Mouse (Mus musculus): ENCODE results near the gene Card10.
"Not testable (repeated sequence)": the region's sequence is repeated elsewhere in the genome, so short reads cannot be mapped to it uniquely, and the experiment has no call there.

Card10 gene

DNA sequence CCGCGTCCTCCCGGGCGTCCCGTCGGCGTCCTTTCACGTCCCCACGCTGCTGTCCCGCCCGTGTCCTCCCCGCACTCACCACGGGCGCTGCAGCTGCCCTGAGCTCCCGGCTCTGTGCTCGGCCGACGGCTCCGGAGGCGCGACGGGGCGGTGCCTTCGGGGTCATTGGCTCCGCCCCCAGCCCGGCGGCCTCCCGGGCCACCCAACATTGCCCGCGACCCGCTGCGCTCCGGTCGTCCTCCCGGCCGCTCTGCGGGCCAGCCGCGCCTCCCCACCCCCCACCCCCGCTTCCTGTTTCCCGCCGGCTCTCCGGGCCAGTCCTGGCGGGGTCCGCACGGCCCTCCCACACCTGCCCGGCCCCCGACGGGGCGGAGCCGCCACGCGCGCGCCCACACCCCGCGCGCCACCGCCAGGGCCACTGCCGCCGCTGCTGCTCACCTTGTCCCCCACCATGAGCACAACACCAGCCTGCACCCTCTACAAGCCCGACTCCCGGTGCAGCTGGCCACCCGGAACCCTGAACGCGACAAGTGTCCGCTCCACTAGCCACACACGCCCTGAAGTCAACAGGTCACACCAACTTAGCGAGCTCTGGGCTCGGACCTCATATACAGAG, at the start of gene Card10:
Gene Card10, minus strand, starts transcription at position 267 of the 616 bp plus-strand sequence.
- no peak for DNase-seq (ENCODE audit: low read depth, low spot score)

DNA sequence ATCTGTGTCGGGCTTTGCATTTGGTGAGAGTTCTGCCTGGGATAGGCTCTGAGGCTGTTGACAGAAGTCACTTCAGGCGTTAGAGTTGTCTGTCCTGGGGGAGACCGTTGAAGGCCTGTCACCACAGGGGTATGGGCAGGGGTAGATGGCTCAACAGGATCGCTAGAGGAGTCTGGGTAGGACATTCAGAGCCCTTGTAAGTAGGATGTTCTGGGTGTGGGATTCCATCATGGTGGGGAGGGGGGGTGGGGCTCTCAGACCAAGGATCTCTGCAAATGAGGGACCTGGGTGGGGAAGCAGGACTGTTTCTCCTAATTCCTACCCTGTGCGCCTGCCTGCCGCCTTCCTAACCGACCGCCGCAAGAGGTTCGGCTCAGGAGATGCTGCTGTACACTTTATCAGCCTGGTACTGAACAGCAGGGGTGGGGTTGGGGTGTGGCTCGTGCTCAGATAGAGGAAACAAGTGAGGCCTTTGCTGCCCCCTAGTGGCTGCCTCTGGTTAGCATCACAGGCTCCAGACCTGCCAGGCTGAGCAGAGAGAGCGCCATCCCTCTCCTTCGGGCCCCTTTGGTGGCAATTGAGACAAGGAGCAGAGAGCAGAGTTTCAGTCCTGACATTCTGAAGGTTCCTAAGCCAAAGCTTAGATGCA, 48.8 kb upstream of the Card10 start:
- DNase-seq (ENCODE audit: low read depth, low spot score) = peak; percentile 96

DNA sequence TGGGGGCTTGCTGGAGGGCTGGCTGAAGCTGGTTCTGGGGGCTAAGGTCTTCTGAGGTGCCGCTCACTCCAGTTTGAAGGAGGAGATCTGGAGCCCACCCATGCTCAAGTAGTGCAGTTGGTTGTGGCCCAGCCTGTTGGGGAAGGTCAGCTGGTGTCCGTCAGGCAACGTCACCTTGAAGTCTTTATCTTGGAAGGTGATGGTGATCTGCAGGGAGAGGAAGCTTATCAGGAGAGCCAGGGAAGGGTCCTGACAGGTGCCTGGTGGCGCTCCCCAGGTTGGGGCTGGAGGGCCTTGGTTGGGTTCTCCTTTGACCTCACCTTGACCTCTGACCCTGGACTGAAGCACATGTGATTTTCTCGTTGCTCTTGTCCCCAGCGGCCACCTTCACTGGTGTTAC, 48.1 kb upstream of the Card10 start:
- no peak for DNase-seq (ENCODE audit: low read depth, low spot score)

DNA sequence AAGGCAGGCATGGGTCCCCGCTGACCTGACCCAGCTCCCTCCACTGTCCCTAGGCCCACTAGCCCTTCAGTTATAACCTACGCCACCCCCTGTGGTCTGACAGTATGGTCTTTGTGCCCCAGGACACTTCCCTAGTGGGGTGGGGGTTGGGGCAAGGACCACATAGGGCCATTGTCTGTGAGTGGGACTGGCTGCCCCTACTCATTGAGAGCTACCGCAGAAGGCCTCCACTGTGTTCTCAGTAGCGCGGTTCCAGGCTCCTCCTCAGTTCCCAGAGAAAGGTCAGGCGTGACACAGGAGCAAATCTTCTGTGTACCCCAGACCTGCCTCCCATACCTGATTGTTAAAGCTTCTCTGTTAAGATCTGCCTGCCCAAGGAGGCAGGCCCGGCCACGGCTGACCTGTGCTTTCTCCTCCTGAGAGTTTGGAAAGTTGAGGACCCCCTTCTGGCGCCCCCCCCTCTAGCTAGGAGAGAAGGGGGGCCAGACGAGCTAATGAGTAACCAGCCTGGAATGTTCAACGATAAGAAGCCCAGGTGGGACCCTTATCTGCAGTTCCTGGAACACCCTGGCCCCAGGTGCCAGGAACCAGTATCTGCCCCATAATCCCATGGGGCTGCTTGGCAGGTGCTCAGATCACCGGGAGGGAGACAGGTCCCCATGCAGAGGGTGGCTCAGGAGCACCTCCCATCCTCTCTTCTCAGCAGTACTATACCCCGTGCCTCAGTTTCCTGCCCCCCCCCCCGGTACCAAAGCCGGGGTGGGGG, 47.4 kb upstream of the Card10 start:
- DNase-seq (ENCODE audit: low read depth, low spot score) = no peak

DNA sequence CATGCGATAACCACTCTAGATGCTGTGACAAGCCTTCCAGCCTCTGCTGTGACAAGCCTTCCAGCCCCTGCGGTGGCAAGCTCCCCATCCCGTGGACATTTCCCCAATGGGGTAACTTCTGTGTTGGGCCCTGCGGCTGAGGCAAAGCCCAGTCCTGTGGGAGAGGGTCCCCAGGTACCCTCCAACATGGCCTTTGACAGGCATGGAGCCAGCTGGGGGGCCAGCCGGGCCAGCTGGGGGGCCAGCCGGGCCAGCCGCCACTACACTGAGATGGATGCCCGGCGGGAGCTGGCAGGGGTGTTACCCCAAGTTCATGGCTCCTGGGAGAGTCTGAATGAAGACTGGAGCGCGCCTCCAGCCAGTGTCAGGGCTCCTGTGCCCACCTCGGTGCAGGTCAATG, 46.6 kb upstream of the Card10 start:
- DNase-seq (ENCODE audit: low read depth, low spot score) = no peak

DNA sequence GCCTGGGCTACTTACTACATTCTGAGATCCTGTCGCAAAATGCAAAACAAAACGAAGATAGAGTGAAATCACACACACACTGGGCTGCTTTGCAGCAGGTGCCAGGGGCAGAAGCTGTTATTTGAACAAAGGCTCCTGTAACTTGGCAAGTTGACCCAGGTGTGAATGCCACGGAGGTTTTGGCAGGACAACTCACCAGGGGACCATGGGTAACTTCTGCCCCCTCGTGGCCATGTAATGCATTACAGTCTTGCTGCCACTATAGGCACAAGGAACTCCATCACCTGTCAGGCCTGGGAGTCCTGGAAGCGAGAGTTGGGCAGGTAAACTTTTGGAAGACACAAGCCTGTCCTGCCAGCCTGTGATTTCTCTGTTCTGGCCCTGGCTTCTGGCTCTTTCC, 45.6 kb upstream of the Card10 start:
- peak; percentile 85 for DNase-seq (ENCODE audit: low read depth, low spot score)

DNA sequence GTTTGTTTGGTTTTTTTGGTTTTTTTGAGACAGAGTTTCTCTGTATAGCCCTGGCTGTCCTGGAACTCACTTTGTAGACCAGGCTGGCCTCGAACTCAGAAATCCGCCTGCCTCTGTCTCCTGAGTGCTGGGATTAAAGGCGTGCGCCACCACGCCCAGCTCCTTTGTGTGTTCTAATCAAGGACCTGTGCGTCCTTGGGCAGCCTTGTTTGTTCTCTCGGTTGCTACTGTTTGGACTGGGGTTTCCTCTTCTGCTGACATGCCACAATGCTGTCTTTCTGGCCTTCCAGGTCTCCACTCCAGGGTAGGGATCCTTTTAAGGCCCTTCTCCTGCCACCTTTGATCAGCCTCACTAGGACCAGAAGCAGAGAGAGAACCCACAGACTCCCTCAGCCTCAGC, 44.0 kb upstream of the Card10 start:
- DNase-seq (ENCODE audit: low read depth, low spot score) = not testable (repeated sequence)

DNA sequence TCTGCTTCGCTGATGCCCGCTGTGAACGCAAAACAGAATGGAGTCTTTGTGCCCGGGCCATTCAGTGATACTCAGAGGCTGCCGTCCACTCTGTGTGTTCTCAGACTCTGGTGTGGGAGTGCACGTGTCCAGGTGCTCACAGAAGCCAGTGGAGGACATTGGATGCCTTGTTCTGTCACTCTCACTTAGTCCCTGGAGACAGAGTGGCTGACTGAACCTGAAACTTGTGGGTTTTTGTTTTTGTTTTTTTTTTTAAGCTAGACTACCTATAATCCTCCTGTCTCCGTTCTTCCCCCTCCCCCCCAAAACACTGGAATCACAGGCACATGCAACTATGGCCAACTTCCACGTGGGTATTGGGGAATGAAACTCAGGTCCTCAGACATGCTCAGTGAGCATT, 43.5 kb upstream of the Card10 start:
- DNase-seq (ENCODE audit: low read depth, low spot score) = no peak

DNA sequence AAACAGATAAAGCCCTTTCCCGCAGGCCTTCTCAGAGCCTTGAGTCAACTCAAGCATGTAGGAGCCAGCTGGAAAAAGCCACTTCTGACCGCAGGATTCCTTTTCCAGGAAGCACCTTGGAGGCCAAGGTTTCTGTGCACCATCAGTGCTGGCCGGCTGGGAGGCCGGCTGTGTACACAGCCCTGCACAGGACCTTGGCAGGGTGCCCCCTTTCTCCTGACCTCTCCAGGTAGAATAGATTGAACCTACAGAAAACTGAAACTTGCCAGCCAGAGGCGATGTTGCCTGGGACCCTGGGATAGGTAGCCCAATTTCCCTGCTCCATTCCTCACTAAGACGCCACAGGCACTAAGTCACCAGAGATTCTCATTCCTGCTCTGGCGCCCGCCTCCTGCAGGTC, 43.0 kb upstream of the Card10 start:
- DNase-seq (ENCODE audit: low read depth, low spot score) = no peak

DNA sequence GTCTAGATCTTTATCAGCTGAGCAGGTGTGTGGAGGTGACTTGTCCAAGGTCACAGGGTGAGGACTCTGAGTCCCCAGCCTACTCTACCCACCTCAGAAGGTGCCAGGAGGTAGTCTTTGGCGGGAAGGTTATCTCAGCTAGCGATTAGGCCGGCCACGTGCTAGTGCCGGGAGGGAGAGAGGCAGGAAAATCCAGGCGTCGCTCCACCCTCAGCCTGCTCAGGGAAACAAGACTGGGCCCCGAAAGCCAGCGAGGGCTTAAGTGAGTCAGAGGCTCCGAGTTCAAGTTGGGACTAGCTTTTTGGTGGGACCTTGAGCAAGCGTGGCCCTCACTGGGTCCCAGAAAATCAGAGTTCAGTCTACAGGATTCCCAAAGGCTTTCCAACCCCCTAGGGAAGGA, 42.5 kb upstream of the Card10 start:
- no peak for DNase-seq (ENCODE audit: low read depth, low spot score)

DNA sequence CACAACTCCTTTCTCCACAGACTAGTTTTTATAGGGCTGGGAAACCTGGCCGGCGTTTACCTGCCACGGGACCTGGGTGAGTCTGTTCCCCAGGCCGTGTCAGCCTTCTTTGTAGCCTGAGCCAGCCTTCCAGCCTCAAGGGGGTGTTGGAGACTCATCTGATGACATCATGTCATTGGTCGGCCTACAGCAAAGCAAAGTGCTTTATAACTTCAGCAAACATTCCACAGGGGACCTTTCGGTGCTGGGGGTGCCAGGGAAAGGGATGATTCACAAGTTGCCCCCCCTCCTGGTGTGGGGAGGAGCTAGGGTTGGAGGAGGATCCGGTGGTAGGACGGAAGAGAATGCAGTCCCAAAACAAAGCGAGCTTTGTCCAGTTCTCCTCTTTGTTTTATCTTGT, 41.9 kb upstream of the Card10 start:
- DNase-seq (ENCODE audit: low read depth, low spot score) = peak; percentile 95

DNA sequence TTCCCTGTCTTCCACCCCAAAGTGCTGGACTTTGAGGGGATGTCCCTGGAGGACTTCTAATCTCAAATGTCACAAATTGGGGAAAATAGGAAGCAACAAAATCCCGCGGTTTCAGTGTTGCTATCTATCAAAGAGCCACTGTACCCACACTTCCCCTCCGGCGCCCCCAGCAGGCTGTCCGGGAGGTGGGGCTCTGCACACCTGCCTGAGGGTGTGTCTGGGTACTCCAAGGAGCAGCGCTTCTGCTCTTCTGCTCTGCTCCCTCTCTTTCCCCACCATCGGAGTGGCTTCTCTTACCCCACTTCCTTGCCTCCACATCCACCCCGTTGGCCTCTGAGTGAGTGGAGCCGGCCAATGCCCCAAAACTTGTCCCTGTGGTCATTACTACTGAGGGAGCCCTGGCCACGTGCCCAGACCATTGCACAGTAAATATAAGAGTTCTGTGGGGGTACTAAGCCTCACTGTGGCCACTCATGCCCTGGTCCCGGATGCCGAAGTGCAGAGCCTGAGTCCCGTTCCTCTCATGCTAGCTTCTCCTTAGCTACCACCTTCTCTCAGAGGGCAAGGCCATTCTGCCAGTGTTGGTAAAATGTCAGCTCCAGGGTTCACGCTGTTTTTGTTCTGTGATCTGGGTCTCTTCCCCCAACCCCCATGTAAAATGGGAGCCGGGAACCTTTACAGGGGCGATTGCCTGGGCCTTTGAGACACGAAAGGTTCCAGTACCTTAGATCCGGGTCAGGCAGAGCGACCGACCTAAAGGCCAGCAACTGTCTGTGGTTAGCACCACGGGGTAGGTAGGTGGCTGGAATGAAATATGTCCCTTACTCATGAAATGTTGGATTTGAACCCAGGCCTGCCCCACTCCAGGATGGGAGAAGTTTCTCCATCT, 41.0 kb upstream of the Card10 start:
- no peak for DNase-seq (ENCODE audit: low read depth, low spot score)

DNA sequence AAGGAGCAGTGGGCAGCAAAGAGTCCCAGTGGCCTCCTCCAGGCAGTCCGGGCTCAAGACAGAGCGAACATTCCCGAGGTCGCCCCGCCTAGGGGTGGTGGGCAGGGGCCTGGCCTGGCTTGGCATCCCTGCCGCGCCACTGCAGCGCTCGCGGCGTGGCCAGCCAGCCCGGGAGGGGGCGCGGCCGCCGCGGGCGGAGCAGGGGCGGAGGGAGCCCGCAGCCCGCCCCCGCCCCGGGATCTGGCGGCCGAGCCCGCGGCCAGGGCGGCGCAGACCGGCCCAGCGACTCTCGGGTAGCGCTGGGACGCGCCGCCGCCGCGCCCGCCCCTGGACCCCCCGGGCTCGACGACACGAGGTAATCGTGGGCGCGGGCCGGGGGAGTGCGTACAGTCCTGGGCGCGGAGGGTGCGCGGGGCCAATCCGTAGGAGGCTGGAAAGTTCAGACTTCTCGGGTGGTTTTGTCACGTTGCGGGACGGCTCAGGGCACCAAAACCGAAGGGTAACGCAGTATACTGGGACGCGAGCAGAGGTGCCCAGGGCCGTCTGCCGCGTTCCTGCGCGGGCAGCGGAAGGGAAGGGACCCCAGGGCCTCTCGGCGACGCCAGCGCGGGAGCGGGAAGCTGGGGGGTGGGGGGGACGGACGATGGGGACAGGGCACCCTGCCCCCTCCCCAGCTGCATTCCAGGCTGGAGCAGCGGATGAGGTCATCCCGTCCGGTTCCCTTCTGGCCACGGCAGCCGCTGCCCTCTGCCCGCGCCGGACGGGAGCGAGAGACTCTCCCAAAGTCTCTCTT, 39.7 kb upstream of the Card10 start, which contains the start of gene Cdc42ep1:
Gene Cdc42ep1, plus strand, starts transcription at position 254 of the 793 bp plus-strand sequence.
- DNase-seq (ENCODE audit: low read depth, low spot score) = peak; percentile 77

DNA sequence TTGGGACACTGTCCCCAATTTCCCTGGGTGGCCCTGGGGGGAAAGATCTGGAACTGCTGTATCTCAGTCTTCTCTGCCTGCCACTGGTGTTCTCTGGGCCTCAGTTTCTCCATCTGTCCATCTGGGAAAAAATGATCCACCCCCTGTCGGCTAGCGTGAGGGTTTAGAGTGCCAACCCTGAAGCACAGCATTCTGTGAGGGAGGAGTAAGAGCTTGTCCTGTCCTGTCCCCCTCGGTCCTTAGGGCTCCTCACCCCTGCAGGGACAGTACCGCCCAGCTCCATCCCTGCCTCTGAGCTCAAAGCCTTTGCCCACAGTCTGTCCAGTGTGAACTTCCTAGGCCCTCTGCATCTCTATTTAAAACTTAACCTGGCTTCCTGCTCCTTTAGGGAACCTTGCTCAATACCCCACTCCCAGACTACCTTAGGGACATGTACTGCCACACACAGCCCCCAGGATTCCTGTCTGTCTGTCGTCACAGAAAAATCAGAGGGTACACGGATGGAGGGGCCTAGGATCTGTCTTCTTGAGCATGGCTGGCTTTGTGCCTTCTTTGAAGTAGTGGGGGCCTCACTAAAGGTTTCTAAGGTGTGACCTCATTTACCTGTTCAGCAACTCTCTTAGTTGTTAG, 38.4 kb upstream of the Card10 start:
- DNase-seq (ENCODE audit: low read depth, low spot score) = no peak

DNA sequence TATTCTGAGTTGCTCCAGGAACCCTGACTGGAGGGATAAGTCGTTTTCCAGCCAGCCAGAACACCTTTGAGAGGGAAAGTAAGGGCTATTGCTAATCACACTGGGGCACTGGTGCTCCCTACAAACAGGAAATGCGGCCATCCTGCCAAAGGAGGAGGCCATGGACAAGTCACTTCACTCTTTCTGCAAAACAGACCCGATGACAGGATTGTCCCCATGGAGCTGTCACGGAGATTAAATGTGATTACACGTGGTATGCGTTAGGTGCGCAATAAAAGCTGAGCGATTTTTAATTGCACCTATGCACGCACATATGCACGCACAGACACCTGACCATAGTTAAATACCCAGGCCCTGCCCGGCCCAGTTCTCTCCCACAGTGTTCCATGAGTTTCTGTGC, 37.9 kb upstream of the Card10 start:
- no peak for DNase-seq (ENCODE audit: low read depth, low spot score)

DNA sequence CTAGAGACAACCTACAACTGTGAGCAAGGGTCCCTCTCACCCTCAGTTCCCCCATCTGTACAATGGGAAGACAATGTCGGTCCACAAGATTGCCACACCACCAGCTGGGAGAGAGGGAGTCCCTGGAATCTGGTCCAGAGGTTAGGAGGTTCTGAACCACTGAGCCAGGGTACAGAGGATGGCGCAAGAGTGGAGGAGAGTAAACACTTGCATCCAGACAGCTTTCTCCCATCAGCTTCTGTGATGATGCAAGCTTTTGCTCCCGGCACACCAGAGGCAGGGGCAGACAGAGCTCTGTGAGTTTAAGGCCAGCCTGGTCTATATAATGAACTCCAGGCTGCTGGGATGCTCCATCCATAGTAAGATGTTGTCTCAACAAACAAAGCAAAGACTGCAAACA, 37.4 kb upstream of the Card10 start:
- peak; percentile 60 for DNase-seq (ENCODE audit: low read depth, low spot score)

DNA sequence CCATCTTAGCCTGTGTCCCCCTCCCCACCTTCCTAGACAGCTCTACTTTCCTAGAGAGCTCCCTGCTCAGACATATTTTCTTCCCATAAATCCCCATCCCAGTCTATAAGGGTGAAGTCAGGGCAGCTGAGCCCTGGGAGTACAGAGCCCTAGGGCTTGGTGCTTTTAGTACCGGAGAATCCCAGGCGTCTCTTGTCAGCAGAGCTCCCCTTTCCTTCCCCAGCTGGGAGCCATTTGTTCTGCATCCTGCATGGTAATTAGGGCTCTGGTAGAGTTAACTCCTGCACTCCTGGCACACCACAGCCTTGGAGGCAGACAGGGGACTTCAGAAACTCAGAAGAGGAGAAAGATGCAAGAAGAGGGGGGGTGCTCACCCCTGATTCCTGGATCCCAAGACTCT, 36.9 kb upstream of the Card10 start:
- DNase-seq (ENCODE audit: low read depth, low spot score) = no peak

DNA sequence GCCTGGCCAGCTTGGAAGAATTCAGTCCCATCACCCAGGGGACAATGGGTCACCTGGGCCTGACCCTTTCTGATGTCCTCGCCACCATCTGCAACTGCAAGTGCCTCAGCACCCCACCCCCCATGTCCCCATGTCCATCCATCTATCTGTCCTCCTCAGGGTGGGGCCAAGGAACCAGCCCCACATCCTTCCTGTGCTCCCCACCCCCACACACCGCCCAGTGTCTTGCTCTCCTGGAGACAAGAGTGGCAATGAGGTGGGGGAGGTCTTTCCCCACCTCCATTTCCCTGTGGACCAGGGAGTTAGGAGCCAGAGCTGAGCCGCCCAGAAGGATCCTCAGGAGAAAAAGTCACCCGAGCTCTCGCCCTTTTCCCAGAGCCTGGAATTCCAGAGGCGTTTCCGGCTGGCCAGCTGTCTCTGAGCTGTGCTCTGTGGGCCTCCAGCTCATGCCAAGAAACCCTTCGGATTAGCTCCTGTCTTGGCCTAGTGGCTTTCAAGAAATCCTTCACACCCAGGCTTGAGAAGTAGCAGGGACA, 33.3 kb upstream of the Card10 start:
- DNase-seq (ENCODE audit: low read depth, low spot score) = peak; percentile 81

DNA sequence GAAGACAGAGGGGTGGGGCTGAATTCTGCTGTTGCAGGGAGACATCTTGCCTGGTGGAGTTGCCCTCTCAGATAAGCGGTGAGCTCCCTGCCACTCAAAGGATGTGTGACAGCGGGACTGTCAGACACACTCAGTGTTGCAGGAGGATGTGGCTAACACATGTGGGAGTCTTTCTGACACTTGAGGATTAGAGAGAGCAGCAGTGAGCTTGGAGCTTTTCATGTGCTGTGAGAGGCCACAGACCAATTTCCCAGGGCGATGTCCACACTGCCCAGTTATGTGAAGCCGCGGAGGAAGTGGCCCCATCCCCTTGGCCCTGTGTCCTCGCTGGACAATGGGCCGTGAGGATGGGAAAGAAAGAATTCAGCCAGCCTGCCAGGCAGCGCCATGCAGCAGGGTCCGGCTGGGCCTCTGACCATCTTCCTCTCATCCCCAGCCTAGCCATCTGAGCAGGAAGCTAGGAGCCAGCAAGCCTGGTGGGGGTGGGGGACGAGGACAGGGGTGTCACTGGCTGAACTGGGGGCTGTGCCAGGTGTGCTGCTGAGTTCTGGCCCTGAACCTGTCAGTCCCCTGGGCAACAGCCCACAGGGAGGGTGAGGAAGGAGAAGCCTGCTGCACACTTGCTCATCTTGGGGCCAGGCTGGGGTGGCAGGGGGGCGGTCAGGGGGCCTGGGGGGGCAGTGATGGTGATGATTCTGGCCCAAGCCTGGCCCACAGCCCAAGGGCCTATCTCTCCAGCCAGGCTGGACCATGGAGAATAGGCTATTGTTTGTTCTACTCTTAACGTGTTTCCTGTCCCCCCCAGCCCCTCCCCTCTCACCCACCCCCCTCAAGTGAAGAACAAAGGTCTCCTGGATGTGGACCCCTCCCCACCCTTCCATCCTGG, 32.6 kb upstream of the Card10 start:
- DNase-seq (ENCODE audit: low read depth, low spot score) = peak; percentile 76

All from 3T3-L1 (cell line).